Mouse (Mus musculus) lung, postnatal 25 days (tissue): ENCODE results near the gene Cbarp.
"Not testable (repeated sequence)": the region's sequence is repeated elsewhere in the genome, so short reads cannot be mapped to it uniquely, and the experiment has no call there.

Experiments
- DNase-seq: peaks from one replicate; pipeline ENCODE4 v3.0.0; 2022; ENCODE audit warnings: low spot score

Cbarp gene

DNA sequence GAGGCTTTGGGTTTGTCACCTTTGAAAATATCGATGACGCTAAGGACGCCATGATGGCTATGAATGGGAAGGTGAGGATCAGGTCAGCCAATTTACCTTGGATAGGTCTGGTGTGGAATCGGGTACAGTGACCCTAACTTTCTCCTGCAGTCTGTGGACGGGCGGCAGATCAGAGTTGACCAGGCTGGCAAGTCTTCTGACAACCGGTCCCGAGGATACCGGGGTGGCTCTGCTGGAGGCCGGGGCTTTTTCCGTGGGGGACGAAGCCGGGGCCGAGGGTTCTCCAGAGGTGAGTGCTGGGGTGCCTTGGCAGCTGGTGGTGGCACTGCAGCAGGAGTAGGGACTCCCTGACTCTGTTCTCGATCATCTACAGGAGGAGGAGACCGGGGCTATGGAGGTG, 29.4 kb upstream of the Cbarp start:
- DNase-seq: no peak

DNA sequence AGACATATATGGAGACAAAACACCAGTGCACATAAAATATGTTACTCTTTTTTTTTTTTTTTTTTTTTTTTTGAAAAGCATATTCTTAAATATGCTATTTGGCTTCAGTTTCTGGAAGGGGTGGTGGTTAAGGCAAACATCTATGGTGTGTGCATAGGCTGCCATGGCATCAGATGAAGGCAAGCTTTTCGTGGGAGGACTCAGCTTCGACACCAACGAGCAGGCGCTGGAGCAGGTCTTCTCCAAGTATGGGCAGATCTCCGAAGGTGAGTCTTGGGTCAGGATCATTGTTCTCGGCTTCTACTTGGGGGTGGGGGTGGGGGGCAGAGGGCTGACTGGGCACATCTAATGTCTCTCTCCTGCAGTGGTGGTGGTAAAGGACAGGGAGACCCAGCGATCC, 29.0 kb upstream of the Cbarp start:
- no peak for DNase-seq

DNA sequence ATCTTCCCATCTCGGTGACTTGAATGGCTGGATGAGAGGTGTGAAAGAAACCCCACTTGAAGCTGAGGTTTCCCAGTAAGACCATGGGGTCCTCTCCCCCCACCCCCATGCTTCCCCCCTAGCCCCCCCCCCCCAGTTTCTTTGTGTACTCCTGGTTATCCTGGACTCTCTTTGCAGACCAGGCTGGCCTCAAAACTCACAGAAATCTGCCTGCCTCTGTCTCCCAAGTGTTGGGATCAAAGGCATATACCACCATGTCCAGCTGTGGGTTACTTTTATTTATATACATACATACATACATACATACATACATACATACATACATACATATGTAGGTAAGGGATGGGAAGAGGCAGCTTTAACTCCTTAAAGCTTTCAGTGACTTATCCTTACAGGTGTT, 28.4 kb upstream of the Cbarp start:
- DNase-seq: no peak

DNA sequence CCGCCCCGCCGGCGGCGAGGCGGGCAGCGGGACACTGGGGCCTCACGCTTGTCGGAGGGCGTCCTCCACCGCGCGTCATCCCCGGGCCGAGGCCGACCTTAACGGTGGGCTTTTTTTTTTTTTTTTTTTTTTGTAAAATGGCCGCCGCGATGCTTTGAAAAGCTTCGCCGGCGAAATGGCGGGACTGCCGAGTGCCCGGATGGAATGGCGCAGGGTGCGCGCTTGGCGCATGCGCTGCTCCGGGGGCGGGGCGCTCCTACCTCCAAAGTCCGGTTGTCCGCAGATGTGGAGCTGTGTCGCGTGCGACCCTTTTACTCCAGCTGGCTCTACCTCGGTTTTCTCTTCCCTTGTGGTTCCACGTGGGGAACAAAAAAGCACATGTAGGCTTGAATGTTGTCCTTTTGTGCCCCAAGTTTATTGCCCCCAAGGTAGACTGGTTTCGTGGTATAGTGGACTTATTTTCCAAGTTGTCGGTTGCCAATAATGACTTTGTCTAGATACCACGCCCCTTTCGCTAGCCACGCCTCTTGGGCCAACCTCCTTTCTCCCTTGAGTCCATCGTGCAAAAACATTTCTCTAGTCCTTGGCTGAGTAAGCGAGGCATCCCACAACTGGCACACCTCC, 27.5 kb upstream of the Cbarp start:
- peak; percentile 93 for DNase-seq

DNA sequence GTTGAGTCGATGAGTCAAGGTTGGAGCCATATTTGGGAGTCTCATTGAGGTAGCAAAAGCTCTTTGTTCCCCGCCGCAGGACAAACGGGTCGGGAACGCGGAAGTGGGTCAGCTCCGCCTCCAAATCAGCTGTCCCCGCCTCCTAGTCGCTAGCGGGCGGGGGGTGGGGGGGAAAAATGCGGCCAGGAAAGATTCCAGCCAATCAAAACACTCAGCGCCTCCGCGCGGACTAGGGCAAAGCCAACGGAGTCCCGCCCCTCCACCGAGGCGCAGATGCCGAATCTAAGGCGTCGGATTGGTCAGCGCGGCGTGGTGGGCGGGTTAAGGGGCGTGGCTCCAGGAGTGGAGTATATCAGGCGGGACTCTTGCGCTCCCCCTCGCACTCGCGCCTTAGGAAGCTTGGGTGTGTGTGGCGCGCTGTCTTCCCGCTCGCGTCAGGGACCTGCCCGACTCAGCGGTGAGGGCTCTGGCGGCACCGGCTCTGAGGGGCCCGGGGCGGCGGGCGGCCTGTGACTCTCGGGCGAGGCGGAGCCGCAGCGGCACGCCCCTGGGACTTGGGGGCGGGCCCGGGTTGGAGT, 26.9 kb upstream of the Cbarp start:
- peak; percentile 98 for DNase-seq

DNA sequence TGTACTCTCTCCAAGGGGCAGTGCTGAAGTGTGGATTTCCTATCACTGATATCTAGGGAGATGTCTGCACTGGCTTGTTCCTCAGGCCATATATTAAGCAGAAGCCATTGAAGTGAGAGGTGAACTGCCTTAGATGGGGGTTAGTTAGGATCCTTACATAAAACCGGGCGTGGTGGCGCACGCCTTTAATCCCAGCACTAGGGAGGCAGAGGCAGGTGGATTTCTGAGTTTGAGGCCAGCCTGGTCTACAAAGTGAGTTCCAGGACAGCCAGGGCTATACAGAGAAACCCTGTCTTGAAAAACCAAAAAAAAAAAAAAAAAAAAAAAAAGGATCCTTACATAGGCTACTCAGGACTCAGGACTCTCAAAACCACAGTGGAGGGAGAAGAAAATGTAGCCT, 25.5 kb upstream of the Cbarp start:
- not testable (repeated sequence) for DNase-seq

DNA sequence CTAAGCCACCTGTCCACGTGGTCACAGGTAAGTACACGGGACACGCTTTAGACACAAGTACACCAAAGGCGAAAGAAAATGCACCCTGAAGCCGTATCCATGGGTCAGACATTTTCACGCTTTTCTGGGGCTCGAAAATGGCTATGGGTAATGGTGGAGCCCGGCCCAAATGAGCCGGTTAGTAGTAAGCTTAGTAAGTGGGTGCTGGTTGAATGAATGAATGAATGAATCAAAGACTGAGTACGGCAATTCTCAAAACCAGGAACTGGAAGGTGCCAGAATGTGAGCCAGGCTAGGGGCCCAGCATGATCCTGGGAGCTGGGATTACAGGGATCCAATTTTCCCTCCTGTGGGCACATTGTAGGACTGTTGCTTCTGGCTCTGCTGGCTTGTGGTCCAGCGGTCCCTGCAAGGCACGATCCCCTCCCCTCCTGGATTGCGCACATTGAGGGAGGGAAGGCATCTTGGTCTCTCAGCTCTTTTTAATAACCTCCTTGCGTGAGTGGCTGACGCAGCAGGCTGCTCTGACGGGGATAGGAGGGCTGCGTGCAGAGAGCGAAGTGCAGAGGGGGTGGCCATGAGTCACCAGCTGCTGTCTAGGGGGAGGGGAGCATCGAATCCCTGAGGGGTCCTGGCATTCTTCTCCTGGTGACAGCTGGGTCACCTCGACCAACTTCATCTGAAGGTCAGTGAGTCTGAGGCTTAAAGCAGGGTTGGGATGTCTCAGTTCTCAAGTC, 24.9 kb upstream of the Cbarp start, which contains the start of gene Cirbp:
Gene Cirbp (plus strand): TSS at position 594 of the 737 bp plus-strand sequence.
- DNase-seq: no peak

DNA sequence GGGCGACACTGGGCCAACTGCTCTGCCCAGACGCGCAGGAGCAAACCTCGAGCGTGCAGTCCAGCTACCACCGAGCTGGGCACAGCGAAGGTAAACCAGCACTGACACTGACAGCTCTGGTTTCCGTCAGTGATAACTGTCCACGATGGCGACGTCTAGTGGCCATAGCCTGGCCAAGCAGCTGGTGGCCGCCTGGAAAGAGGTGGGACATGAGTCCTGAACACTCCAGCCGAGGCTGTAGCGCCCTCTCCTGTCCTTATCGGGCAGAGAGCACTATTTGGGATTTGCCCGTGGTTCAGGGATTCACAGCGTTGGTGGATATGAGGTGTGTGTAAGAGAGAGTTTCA, 24.3 kb upstream of the Cbarp start:
- peak; percentile 99 for DNase-seq

DNA sequence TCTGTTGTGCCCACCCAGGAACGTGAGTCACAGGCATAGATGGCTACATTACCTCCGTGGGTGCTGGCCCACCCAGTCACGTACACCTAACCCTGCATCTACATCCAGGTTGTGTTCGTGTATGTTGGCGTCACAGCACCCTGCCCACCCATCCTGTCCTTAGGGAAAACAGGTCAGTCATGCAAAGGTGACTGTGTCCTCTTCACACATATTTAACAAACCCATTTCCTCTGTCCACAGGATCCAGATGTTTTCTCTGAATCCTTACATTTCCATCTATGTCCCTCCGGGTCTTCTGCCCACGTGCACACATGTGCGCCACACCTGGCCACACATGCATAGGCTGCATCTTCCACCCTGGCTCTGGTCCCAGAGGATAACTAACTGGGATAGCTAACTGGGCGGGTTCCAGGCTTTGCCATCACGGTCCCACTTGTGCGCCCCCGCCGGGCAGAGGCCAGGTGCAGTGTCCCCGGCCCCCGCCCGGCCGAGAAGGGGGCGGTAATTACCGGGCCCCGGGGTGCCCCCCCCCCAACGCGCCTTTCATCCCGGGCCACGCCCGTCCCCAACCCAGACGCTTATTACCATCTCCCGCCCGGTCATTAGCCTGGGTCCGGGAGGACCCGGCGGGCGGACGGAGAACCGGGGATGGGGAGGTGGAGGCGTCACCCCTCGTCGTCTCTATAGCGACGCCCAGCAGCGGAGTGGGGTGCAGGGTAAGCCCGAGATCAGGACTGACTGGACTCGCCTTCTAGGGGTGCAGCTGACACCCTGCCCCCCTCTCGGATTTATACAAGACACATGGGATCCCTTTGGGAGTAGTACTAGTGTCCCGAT, 23.7 kb upstream of the Cbarp start:
- no peak for DNase-seq

DNA sequence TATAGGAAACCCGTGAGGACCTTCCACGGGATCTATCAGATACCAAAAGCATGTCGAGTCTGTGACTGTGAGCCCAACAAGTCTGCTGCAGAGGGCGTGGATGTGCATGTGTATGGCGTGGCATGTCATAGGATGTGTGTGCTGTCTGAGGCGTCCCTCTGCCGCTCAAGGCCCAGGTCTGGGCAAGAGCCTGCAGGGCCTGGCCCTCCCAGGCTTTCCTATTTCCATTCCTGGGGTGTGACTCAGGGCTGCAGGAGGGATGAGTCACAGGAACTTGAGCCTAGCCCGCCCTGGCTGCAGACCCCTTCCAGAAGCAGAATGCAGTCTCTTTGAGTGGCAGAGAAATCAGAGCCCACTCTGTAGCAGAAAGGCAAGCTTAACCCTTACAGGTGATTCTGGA, 23.1 kb upstream of the Cbarp start:
- no peak for DNase-seq

DNA sequence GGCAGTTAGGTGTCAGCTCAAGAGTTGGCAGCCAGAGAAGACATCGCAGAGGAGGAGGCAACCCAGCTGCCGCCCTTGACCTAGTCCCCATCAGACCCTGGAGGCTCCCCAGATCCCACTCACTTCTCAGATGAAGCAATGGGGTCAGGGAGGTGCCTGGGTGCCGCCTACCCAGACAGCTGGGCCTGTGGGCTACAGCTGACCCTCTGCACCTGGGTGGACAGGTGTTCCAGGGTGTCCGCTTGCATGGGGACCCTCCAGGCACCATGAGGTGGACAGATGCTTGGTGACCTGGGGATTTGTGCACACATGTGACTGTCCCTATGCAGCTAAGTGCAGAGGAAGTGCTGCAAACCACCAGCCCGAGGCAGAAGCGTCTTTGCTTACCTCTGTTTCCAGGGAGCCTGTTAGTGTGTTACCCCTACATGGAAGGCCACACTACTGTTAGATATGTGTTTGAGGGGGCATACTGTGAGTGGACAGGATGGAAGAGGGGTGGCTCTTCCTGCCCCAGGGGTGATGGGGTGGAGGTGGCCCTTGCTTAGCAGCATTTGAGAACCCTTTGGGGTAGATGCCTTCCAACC, 22.2 kb upstream of the Cbarp start:
- DNase-seq: no peak

DNA sequence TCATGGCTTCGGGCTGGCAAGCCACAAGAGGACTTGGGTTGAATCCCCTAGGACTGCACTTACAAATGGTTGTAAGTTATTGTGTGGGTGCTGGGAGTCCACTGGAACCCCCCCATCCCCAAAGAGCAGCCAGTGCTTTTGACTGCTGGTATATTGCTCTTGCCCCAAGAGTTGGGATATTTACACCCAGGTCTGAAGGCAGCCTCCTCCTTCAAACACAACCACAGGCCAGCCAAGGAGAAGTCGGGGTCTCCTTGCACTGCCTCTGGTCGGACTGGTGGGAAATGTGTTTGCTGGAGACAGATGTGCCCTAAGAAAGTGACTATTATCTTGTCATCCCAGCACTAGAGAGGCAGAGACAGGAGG, 21.6 kb upstream of the Cbarp start:
- DNase-seq: no peak

DNA sequence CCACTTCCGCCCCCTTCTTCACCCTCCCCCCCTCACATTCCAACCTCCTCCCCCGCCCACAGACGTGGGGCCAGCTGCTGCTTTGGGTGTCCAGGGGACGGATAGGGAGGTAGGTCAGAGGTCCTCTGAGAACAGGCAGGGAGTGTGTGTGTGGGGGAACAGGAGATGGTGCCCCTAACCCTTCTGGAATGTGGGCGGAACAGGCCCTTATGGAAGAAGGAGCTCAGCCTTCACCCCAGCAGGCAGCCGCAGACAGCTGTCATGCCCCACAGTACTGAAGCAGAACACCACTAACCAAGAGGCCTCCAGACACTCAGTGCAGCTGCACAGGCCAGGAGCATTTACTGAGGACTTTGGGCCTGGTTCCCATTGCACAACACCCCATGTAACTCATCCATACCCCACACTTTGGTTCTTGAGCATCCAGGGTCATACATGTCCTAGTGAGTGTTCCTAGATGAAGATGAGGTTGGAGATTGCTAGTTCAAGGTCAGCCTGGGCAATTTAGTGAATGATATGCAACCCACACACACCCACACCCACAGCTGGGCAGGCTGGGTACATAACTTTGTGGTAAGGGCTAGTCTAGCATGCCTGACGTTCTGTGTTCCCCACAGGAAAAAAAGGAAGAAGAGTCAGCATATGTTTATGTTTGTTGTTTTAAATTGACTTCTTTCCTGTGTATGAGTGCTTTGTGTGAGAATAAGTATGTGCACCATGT, 21.0 kb upstream of the Cbarp start:
- no peak for DNase-seq

DNA sequence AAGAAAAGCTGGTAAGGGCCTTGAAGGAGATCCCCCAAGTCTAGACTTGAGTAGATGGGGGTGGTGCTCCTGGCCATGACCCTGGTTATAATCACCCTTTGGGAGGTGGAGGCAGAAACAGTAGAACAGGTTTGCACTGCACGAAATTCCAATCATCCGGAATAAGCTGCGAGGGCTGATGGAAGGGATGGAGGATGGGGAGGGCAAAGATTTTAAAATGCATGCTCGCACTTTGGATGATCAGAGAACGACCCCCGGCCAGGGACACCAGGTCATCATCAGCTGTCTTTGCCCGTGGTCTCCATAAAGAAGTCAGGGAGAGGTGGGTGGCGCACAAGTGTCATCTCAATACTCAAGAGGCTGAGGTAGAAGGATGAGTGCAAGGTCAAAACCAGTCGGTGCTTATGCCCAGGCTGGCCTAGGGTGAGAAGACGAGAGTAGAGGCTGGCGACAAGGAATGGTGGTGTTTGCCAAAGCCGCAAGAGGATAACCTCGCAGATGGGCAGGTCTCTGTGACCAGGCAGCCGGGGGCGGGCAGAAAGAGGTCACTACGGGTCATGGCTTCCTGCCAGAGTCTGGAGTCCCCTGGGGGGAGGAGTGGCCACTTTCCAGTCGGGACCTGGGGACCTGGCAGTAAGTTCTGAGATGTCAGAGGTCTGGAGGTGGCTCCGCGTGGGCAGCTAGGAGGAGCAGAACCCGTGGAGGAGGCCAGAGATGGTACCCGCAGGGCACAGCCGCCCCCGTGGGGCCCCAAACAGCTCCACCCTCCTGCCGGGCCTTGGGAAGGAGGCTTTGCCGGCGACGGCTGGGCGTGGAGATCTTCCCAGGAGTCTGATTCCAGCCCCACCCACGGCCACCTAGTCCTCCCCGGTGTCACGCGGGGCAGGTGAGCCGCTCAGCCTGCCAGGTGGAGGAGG, 20.1 kb upstream of the Cbarp start:
- DNase-seq: peak; percentile 89

DNA sequence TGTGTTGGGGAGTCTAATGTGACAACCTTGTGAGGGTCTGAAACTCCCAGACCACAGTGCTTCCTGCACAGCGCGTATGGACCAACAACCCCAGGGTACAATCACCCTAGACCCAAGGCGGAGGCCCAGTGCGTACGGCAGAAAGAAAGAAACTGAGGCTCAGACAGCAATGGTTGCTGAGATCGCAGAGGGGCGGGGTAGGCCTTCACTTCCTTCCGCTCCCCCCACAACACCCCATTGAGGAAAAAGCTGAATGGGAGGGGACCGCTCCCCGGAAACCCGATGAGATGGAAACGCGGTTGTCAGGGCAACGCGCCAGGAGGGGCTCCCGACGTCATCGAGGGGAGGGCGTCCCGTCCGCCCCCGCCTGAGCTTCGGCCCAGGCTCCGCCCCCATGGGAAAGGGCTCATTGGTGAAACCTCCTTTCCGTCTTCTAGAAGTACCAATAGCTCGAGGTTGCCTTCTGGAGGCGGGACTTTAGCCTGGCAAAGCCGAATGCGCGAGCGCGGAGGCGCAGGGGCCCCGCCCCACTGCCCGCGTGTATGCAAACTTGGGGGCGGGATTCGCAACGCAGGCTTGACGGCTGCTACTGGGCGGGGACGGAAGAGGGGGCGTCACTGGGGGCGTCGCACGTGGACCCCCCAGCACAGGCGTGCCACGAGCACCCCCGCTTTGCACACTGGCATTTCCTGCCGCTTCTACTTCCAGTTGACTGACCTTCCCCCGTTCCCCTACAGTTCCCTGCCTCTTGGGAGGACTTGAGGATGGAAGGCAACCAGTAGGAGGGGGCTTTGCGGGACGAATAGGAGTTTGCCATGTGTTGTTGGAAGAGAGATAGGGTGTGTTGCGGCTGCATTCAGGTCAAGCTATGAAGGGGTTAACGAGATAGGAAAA, 19.2 kb upstream of the Cbarp start:
- DNase-seq: peak; percentile 100

DNA sequence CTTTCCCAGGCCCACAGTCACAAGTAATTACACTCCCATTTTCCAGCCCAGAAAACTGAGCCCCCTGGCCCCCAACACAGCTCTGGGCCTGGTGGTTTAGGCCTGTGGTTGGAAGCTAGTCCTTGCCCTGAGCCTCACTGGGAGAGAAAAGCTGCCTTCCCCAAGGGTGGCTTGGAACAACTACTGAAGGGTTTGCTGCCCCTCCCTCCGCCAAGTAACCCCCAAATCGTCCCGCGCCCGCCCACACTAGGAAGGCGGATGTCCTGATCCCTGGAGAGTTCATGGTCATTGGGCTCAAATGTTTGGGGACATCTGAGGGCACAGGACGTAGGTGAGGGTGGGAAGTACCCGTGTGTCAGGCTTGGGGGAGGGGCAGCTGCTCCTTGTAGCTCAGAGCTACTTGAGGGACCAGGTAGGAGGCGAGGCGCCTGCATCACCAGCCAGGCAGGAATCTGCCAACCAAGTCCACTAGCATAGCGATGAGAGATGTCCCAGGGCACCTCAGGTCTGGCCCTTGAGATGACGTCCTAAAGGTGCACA, 18.5 kb upstream of the Cbarp start:
- peak; percentile 72 for DNase-seq

DNA sequence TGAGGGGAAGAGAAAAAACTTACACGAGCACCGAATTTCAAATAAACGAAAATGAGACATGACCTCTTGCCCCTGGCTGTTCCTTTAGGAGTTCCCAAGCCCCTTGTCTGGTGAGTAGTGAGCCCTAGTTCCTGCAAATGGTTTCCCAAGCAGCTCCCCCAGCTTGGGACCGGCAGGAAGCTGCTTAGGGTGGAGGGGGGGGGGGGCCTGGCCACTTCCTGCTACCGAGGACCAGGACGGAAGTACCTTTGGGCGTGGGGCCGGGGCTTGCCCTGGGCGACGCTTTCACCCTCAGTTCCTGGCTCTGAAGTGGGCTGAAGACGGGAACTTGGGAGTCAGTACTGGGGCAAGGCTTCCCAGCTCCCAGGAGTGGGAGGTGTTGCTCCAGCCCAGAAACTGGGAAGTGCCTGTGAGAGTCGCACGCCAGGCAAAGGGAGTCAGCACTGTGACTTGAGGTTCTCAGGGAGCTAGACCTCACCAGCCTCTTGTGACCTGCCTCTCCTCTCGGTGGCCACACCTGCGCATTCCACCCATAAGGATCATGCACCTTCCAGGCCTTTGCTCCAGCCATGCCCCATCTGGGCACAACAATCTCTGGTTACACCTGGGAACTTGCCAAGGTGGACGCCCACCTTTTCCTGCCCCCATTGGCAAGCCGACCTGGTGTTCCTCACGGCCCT, 17.8 kb upstream of the Cbarp start:
- peak; percentile 90 for DNase-seq

DNA sequence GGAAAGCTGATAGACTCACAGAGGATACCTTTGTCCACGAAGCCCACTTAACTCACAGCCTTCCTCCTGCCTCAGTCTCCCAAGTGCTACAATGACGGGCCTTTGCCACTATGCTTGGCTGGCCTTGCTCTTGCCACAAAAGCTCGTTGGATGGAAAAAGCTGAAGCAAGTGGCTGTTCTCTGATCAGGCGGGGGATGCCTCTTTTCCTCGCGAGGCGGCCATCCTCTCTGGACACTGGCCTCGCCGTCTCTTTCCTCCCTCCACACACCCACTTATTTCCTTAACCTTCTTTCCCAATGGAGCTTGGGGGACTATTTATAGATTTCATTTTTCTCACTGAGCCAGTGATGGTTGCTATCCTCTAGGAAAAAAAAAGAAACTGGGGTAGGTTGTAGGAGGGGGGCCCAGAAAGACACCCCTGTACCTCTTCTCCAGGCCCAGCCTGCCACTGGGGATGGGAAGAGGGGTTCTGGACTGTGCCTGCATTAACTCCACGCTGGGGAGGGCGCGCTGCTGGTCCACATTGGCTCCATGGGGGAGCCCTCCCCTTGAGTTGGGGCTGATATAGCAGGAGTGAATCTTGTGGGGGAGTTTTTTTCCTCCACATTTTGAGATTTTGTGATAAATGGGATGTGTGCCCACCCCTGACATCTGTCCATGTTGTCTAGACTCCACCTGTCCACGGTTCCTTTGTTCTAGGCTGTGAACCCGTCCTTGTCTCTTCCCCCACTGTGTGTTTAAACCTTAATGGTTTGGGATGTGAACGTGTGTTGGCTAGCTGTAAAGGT, 16.7 kb upstream of the Cbarp start:
- DNase-seq: no peak
